Mouse (Mus musculus) small intestine, adult 2 months (tissue): ENCODE data around the gene Arntl.

Experiments used
- CTCF ChIP-seq: fragments of 200-500 bp; IDR thresholded peaks from 2 replicates; pipeline ENCODE4 v1.5.1; 2012; ENCODE audit warnings: low read depth, mild to moderate bottlenecking, control low read depth, inconsistent platforms, low read length, moderate library complexity, mixed read lengths; ENCODE audit not compliant: insufficient replicate concordance, insufficient read length; ENCODE audit errors: extremely low read depth
- POLR2A ChIP-seq: fragments of 200-500 bp; IDR thresholded peaks from 2 replicates; pipeline ENCODE4 v1.6.1; 2012; ENCODE audit warnings: low read depth, mild to moderate bottlenecking, control low read depth, inconsistent platforms, low read length, moderate library complexity

GRCm38 (mm10) chr7:113216152-113216551, 8.9 kb downstream of the Arntl start:
- no peak for TF ChIP-seq CTCF
- TF ChIP-seq POLR2A: no peak
